ENCODE assay signal across 24 mouse cellular contexts in genomic region chr17:27070913-27071312, GRCm38 (mm10).
"Had no signal": no experiment of that assay in that cellular context is flagged by ENCODE, and none has a peak within 500 bp of the region (broad histone marks: within the 10 kb centered on the region; RNA-seq: fewer than 3 reads in every experiment).

No protein-coding gene starts in this region.

- ATAC-seq: intestine, embryonic 16.5 days; liver, embryonic 12.5 days had no signal

- H3K4me2 ChIP-seq: heart, embryonic 11.5 days; heart, embryonic 13.5 days; heart, embryonic 15.5 days; hindbrain, embryonic 13.5 days; hindbrain, embryonic 15.5 days; kidney, embryonic 15.5 days; limb, embryonic 12.5 days; liver, embryonic 12.5 days had no signal

- H3K36me3 ChIP-seq: heart, embryonic 13.5 days; heart, embryonic 15.5 days; hindbrain, embryonic 13.5 days; hindbrain, embryonic 15.5 days; kidney, embryonic 15.5 days; limb, embryonic 12.5 days; liver, embryonic 12.5 days had no signal

- H3K27ac ChIP-seq: heart, adult 2 months; heart, embryonic 13.5 days; heart, embryonic 15.5 days; hindbrain, embryonic 15.5 days; hindbrain, postnatal 0 days; limb, embryonic 12.5 days; liver, embryonic 12.5 days; liver, embryonic 14.5 days had no signal

- H3K4me3 ChIP-seq: heart, adult 2 months; heart, embryonic 13.5 days; heart, embryonic 15.5 days; hindbrain, embryonic 13.5 days; hindbrain, embryonic 15.5 days; kidney, embryonic 15.5 days; limb, embryonic 12.5 days; liver, embryonic 12.5 days had no signal

- H3K9me3 ChIP-seq: heart, embryonic 13.5 days; heart, embryonic 15.5 days; hindbrain, embryonic 13.5 days; hindbrain, embryonic 15.5 days; kidney, embryonic 15.5 days; limb, embryonic 12.5 days; liver, embryonic 12.5 days had no signal

- H3K27me3 ChIP-seq: heart, embryonic 13.5 days; heart, embryonic 15.5 days; hindbrain, embryonic 13.5 days; hindbrain, embryonic 15.5 days; kidney, embryonic 15.5 days; limb, embryonic 12.5 days; liver, embryonic 12.5 days had no signal

- DNase-seq: gastrocnemius, postnatal 14 days; gastrocnemius, postnatal 36 days; heart, adult 11 months; heart, adult 2 months; heart, postnatal 14 days; heart, postnatal 36 days; kidney, adult 11 months; kidney, adult 2 months; kidney, adult 9 months; kidney, postnatal 14 days; kidney, postnatal 36 days; layer of hippocampus, adult 9-11 months; layer of hippocampus, postnatal 36 days had no signal

- H3K9ac ChIP-seq: heart, embryonic 13.5 days; heart, embryonic 15.5 days; hindbrain, embryonic 13.5 days; hindbrain, embryonic 15.5 days; kidney, embryonic 15.5 days; limb, embryonic 12.5 days; liver, embryonic 12.5 days; liver, embryonic 14.5 days had no signal
